Mouse (Mus musculus): ENCODE measurements around the gene Panx3. TPM values are rescaled to one million over a fixed set of nuclear protein-coding genes. Genes with fewer than 3 reads are reported as not detected.

The Panx3 gene
- total RNA-seq, 2 experiments from 2014 or later: not detected

DNA sequence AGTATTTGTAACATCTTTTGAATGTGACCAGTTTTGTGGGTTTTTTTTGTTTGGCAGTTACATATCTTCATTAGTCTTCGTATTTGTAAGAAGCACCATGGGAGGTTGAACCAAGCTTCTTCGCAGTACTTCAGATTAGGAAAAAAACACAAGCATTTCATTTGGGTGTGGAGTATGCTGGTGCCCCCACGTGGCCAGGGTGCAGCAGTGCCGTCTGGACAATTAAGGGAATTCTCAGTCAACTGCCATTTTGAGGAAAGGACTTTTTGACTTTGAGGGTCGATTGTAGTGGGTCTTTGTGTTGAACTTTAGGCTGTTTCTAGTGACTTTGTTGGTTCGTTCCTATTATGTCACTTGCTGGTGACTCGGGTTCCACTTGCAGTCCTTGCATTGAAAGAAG lies 32.7 kb downstream of the Panx3 start:
- DNase-seq (ENCODE audit: extremely low spot score in 1 of 2, low spot score in 1 of 2): peak; percentile 31 to 63

DNA sequence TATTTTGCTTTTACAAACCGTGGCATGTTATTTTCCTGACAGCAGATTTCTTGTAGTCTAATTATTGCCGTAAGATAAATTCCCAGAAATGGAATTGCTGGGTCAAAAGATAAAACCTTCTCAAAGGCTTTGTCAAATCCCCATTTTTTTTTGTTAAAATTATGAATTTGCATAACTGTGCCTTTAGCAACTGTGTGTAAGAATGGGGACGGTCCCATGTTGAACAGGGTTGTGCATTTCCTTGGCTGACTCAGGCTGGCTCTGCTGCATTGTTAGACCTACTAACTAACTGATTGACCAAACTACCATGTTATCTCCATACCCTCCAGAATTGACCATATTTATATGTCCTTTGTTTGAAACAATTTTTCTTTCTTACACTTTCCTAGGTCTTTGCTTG lies 34.8 kb downstream of the Panx3 start:
- DNase-seq (ENCODE audit: extremely low spot score in 1 of 2, low spot score in 1 of 2): no peak

DNA sequence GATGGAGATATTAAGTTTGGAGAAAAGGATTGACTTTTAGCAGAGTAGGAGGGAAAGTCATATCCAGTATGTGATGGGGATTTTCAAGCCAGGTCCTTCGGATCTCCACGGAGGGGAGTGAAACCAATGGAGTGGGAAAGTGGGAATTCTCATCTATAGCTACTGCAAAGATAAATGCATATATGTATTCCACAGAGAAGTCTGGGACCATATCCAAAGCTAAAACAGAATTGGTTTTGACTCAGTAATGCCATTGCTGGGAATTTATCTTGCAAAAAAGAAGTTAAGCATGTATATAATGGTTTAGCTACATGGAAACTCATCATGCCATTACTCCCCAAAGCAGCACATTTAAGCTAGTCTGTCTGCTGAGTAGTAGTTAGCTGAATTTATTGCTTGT lies 36.7 kb downstream of the Panx3 start:
- DNase-seq (ENCODE audit: extremely low spot score in 1 of 2, low spot score in 1 of 2): no peak

DNA sequence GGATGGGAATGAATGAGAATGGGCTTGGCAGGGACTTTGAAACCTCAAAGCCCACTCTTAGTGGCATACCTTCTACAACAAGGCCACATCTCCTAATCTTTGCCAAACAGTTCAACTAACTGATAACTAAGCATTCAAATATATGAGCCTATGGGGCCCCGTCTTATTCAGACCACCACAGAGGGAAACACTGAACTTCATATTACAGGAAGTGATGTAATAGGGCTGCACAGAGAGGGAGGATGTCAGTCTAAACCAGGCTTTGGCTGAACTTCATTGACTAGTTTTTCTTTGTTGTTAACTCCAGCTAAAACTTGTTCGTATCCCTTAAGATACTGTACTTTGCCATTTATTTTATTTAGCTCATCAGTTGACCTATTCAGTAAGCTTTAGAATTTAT lies 39.1 kb downstream of the Panx3 start:
- no peak for DNase-seq (ENCODE audit: extremely low spot score in 1 of 2, low spot score in 1 of 2)

DNA sequence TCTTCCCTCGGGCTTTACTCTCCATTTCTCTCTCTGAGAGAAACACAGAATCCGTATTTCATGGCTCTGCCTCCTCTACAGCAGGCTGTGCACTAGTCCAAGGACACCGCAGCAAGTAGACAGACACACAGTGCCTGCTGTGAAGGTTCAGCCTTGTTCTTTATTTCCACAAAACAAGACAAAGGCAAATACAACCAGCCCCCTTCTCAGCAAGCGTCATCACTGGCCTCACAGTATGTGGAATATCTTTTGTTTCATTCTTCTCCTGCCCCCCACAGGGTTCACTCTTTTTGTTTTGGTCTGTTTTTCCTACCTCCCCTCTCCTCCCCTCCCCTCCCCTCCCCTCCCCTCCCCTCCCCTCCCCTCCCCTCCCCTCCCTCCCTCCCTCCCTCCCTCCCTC lies 40.5 kb downstream of the Panx3 start:
- DNase-seq (ENCODE audit: extremely low spot score in 1 of 2, low spot score in 1 of 2): no peak

DNA sequence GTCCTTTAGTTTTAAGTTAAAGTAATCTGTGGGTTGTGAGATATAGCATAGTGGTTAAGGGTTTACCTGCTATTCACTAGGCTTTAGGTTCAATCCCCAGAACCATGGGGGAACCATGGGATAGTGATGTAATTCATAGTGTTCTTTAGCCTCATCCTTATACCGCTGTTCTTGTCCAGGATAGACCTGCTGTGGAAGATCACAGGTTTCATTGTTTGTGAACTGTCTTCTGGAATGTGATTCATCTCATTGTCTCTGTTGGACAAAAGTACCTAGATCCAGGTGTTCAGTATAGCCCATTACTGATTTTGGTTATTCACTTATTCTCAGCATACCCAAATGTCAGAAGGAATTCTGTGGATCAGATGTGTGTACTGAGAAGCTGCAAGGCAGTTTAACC lies 41.8 kb downstream of the Panx3 start:
- no peak for DNase-seq (ENCODE audit: extremely low spot score in 1 of 2, low spot score in 1 of 2)

DNA sequence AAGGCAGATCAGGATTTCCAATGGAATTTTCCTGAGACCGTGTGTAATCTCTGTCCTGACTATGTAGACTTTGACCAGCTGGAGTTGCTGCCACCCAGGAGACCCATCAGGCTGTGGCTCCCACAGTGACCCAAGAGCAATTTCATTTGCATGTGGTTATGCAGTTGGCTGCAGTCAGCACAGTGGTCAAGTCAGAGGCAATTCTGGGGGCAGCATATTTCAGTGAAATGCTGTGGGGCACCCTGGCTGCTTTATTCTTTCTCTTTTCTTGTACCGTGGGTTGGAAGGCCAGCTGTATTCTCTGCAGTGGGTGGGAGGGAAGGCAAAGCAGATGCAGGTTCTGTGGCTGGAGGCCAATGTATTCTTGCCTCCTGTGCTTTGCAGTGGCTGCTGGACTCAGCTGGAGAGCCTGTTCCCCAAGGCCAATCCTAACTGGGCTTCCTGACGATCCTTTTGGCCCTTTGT lies 42.9 kb downstream of the Panx3 start:
- DNase-seq (ENCODE audit: extremely low spot score in 1 of 2, low spot score in 1 of 2): peak in 1 of 2 experiments; percentile 39

DNA sequence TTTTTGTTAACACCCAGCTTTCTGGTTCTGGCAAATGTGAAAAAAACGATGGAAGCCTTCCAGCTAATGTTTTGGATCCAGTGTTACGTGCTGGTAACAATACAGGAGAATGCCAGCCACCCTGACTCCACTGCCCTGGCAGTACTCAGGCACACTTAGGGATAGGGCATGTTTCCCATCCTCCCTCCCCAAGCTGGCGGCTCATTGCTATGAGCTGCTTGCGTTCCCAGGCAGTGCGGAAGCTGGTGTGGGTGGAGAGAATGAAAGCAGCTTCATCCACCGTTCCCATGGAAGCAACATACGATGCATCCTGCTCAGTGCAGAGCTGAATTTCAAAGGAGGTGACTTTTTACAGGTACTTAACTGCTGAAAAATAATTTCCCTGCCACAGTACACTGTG lies 43.4 kb downstream of the Panx3 start:
- peak; percentile 47 to 56 for DNase-seq (ENCODE audit: extremely low spot score in 1 of 2, low spot score in 1 of 2)

DNA sequence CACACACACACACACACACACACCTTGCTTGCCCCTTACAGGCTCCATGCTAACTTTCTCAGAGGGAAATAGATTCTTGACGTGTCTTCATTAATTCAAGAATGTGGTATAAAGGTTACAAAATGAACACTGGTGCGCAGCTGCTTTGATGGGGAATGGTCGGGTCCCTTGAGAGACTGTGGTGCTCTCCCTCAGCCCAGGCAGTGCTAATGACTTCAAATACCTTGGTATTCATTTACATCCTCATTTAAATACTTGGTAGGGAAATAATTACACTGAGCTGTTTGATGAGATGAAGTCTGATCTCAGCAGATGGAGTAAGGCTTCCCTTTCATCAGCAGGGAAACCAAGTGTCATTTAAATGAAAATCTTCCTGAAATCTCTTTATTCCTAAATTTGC lies 43.9 kb downstream of the Panx3 start:
- DNase-seq (ENCODE audit: extremely low spot score in 1 of 2, low spot score in 1 of 2): no peak

DNA sequence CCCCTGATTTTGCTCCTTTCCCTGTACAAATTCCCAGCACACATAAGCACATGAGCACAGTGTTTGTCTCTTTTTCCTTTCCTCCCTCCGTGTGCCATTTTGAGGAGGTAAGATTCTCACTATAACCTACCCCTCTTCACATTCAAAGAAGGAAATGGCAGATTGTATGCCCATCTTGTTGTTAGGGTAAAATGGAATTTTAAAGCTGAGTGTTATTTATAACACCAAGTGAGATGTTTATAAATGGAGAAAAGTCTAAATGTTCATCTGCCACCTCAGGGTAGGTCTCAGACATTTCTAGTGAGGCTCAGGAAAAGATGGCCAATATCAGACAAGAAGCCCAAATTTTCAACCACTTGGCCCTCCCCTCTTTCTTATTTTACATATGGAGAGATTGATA lies 44.5 kb downstream of the Panx3 start:
- no peak for DNase-seq (ENCODE audit: extremely low spot score in 1 of 2, low spot score in 1 of 2)

DNA sequence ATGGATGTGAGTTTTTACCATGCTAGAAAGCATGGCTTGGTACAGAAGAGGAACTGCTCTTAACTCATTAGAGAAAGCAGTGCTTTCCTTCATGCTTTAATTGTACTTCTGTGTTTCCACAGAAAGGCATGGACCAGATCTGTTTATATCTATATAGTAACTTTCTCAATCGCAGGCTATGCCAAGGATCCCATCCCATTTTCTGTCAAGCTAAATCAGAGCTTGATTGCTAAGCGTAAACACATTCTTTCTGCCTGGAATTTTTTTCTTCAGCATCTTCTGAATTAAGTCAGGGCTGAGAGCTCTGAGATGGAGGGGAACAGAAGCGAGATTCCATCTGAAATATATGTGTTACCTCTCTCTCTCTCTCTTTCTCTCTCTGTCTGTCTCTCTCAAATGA lies 45.1 kb downstream of the Panx3 start:
- DNase-seq (ENCODE audit: extremely low spot score in 1 of 2, low spot score in 1 of 2): no peak

DNA sequence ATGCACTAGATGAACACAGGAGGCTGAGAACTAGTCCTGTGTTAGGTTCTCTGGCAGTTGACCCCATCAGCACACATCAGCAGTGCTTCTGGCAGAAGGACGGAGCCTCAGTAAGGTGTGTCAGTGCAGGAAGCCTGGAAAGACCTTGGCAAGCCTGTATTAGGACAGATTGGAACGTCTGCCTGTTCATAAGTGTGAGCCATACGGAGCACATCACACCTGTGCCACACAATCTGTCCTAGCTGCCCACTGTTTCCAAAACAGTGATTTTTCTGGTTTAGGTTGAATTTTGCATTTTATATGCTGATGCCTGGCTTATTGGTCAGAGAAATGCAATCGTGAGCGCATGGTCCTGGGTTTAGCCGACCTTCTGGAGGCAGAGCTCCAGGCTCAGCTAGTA lies 47.7 kb downstream of the Panx3 start:
- DNase-seq (ENCODE audit: extremely low spot score in 1 of 2, low spot score in 1 of 2): peak in 1 of 2 experiments; percentile 34

DNA sequence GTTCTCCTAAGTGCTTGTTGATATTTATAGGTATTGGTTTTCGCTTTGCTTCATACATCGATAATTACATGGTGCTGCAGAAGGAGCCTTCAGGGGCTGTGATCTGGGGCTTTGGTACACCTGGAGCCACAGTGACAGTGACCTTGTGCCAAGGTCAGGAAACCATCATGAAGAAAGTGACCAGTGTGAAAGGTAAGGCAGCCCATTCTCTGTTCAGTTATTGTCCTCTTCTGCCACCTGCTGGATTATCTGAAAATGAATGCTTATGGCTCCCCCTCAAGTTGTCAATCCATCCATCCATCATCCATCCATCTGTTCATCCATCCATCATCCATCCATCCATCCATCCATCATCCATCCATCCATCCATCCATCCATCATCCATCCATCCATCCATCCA lies 52.3 kb downstream of the Panx3 start:
- no peak for DNase-seq (ENCODE audit: extremely low spot score in 1 of 2, low spot score in 1 of 2)

DNA sequence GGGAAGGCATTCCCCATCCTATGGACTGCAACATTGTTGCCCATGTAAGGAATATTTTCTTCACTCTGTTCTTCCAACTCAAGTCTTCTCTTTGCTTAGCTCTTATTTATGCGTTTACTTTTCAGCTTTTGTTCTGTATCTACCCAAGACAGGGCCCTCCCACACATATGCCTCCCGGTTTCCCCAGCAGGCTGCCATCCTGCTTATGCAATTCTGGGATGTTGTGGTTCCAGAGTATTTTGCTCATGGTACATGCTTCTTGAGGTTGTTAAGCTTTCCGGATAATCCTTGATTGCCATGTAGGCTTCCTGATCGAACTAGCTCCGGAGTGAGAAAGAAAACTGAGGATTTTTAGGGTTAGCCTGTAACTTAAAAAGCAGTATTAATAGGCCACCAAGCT lies 53.8 kb downstream of the Panx3 start:
- DNase-seq (ENCODE audit: extremely low spot score in 1 of 2, low spot score in 1 of 2): no peak

DNA sequence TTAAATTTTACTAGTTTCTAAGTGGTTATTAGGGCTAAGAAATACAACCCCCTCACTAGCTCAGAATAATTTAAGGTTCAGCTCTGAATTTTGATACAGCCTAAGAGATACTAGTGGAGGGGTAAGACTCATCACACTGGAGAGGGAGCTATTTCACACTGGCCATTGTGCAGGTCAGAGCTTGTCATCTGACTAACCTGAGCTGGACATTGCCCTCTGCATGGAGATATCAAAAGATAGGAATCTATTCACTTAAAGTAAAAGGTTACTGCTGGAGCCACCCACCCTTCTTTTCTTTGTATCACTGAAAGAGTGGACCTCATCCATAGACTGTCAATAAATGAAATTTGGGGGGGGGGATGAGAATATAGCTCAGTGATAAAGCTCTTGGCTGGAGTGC lies 54.7 kb downstream of the Panx3 start:
- no peak for DNase-seq (ENCODE audit: extremely low spot score in 1 of 2, low spot score in 1 of 2)

DNA sequence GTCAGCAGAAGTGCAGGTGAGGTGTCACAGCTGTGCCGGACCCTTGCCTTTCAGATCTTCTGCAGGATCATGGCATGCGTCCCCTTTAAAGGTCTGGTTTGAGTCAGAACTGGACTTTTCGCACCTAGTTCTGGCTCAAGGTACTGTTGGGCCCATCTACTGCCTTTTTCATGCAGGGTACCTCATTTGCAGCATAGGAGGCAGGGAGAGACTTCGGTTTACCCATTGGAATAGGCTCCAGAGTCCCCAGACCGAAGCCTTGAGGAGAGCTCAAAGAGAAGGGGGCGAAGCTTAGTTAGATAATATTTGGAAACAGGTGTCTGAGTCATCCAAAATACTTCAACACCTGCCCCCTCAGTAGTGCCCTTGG lies 55.1 kb downstream of the Panx3 start:
- no peak for DNase-seq (ENCODE audit: extremely low spot score in 1 of 2, low spot score in 1 of 2)

DNA sequence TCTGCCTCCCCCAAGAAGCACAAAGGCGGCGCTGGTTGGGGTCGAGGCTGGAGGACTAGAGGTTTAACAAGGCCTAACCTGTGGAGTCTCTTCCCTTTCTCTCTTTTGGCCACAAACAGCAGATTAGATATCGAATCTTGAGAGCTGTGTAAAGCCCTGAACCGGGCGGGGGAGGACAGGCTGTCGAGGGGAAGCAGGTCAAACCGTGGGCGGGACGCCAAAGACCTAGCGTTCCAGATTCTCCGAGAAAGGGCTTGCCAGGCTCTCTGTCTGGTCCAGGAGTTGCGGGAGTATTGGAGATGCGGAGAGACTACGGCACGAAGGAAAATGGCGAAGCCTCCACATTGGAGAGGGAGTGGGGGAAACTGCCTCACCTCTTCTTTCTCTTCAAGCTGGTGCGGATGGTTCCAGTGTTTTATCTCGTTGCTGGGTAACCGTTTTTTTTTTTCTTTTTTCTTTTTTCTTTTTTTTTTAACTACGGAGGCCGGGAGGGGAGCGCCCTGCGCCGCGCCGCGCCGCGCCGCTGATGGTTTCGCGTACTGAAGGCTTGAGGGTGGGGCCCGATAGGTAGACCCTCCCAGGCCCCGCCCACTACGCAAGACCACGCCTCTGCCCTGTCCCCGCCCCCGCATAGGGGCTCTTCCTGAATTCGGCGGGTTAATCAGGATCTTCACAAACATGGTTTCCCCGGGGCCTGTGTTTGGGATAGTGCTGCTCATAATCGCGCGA lies 55.7 kb downstream of the Panx3 start, which contains the start of gene Spa17:
Gene Spa17 (minus strand): TSS at position 541 of the 729 bp plus-strand sequence.
- DNase-seq (ENCODE audit: extremely low spot score in 1 of 2, low spot score in 1 of 2): peak; percentile 67 to 74

Other genes starting within 250 kb of the Panx3 start
- 10 to 100 TPM; 10.2 to 20.0 TPM for gene Robo3, start 236.0 kb downstream of the Panx3 start, total RNA-seq (2021)
- 10 to 100 TPM; 20.0 to 21.6 TPM for gene Msantd2, start 179.9 kb downstream of the Panx3 start, total RNA-seq (2021)
- 10 to 100 TPM; 17.2 to 17.8 TPM for gene Esam, start 141.2 kb downstream of the Panx3 start, total RNA-seq (2021)
- gene Vsig2, start 130.0 kb downstream of the Panx3 start, total RNA-seq (2021): 1 to 10 TPM; 2.8 to 4.4 TPM
- gene Nrgn, start 116.3 kb downstream of the Panx3 start, total RNA-seq (2021): 1,000 to 10,000 TPM; 1,702 to 1,721 TPM
- gene Siae, start 113.5 kb downstream of the Panx3 start, total RNA-seq (2021): 10 to 100 TPM; 11.7 to 12.3 TPM
- gene Spa17, start 55.5 kb downstream of the Panx3 start, total RNA-seq (2021): 1 to 10 TPM; 2.3 to 2.8 TPM
- 10 to 100 TPM; 47.4 to 49.8 TPM for gene Tbrg1, start 11.9 kb downstream of the Panx3 start, total RNA-seq (2021)
- not detected for gene Olfr160, start 47.0 kb upstream of the Panx3 start, total RNA-seq (2021)
- gene Olfr874, start 75.9 kb upstream of the Panx3 start, total RNA-seq (2021): not detected
- gene Olfr875, start 102.6 kb upstream of the Panx3 start, total RNA-seq (2021): not detected
- gene Olfr876, start 133.8 kb upstream of the Panx3 start, total RNA-seq (2021): not detected
- not detected for gene Olfr877, start 185.0 kb upstream of the Panx3 start, total RNA-seq (2021)
- not detected for gene Olfr145, start 227.5 kb upstream of the Panx3 start, total RNA-seq (2021)
- gene Olfr878, start 248.6 kb upstream of the Panx3 start, total RNA-seq (2021): not detected